Mouse (Mus musculus) embryo, embryonic 9.5 days (tissue): ENCODE measurements around the gene 4930544G11Rik.

Experiments
- DNase-seq: peaks from one replicate; pipeline ENCODE4 v3.0.0-alpha.2; 2017; ENCODE audit errors: extremely low spot score

4930544G11Rik gene

GRCm38 (mm10) chr6:65952309-65952708, at the start of gene 4930544G11Rik:
4930544G11Rik (plus strand) TSS chr6:65952609.
- no peak for DNase-seq

GRCm38 (mm10) chr6:65906657-65907182, 45.7 kb upstream of the 4930544G11Rik start:
- no peak for DNase-seq

DNA sequence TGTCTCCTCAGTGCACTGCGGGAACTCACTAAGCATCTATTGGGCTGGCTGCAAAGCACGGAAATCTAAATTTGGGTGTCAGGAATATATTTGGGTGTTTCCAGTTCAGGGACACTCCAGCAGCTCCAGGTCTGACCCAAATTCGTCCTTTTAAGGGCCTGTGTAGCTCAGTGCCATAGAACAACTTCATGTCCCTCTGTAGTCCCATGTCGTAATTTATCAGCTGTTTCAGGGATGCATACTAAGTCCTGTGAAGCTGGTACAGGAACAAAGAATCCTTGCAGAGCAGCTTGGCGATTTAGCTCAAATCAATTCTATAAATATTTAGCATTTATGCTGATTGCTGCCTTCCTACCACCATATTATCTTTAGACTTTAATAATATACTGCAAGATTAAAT, 37.0 kb upstream of the 4930544G11Rik start:
- no peak for DNase-seq

DNA sequence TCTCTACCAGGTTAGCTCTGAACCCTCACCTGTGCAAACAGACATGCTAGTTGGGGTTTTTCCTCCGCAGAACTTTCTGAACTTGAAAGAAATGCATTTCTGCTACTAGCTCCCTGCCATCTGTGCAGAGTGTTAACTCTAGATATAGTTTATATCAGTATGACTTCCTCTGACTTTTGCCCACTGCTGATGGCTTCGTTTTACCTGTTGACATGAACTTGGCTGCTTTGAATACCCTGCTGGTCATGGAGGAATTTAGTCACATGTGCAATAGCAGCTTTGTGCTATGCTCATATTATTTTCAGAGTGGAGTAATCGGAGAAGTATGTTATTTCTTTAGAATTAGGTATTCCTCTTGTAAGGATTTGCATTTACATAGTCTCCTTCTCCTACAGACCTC, 30.7 kb upstream of the 4930544G11Rik start:
- no peak for DNase-seq

DNA sequence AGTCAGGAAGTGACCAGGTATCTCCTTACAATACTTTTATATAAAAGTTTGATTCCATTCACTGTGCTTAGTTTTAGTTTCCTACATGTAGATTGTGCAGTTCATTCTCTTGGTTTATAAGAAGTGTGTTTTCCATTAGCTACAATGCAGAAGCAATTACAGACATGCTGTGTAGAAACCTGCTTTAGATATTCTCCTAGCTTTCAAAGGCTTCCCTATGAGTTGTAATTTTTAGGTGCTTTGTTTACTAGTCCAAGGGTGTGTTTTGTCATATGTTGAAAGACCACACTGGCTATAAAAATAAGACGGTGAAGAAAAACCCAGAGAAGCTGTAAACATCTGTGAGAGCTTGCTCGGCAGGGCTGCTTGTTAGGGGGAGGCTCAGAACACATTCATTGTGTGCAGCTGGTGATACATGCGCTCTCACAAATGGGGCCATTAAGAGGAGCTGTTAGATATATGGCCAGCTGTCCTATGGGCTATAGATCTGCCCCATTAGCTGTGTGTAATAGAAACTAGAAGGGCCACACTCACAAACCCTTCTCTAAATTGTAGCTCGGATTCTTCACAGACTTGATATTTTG, 28.8 kb upstream of the 4930544G11Rik start:
- DNase-seq = peak; percentile 2

DNA sequence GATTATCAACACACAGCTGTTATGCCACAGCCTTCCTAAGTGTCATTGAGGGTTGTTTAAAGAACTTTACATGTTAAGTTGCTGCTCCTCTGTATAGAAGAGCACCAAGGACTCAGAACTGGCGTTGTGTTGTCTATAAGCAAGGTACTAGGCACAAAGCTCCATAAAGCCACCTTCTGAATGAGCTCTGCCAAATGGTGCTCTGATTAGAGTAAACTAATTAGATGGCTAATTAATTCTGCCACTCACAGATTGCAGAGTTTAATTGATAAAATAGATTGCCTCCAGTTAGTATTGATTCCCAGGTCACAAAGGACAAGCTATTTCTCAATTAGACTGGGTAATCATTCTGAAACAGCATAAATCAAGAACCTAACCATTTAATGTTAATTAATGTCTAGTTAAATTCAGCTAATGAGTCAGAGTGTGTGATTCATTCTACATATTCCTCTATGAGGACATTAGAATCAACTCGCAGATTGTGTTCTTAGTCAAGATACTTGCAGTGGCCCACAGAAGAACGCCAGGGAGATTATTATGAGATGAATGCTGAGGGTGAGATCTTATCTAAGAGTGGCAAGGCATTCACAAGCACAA, 26.6 kb upstream of the 4930544G11Rik start:
- DNase-seq = no peak

DNA sequence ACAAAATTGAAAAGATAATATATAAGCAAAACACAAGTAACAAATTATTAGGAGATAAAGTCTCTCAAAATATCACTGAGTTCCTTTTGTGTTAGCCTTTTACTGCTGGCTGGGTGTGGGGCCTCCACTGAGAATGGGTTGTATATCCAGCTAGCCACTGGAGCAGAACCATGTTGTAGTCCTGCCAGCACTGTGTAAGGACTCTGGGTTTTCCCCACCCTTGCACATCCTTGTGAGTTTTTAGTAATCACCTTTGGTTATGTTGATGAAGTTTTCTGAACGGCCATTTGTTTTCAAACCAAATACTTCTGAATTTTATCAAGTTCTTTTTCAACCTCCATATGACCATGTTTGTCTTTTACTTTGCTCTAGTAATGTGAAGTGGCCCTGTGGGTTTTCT, 21.9 kb upstream of the 4930544G11Rik start:
- DNase-seq = no peak

DNA sequence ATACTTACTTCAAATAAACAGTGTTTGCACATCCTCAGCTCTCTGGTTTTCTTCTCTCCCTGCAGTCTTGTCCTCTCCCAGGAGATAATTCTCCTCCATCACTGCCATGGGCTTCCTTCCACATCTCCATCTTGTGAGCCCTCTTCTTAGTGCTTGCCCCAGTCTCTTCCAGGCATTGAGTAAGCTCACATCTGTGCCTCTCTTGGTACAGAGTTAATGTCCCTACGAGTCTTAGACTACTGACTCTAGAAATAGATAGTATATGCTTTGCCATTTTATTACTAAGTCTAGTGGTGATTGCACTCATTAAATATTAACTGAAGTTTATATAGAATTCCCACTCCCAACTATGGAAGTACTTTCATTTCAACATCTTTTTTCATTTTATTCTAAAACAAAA, 19.6 kb upstream of the 4930544G11Rik start:
- DNase-seq = no peak

DNA sequence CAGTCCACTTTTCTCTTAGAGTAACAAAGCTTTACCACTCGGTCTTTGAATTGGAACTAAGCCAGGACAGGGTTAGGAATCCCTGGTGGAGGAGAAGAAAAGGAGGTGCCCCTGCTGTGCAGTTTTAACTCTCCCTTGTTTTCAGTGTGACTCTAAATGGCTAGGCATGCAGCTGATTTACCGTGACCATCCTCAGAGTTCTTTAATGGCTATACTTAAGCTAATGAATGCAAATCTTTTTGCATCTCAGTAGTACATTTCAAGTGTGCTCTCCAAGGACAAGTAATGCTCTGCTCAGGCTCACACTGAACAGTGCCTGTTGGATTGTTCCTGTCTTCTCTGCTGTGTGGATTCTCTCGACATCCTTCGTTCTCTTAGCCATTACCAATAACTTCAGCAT, 19.2 kb upstream of the 4930544G11Rik start:
- DNase-seq = peak; percentile 6

DNA sequence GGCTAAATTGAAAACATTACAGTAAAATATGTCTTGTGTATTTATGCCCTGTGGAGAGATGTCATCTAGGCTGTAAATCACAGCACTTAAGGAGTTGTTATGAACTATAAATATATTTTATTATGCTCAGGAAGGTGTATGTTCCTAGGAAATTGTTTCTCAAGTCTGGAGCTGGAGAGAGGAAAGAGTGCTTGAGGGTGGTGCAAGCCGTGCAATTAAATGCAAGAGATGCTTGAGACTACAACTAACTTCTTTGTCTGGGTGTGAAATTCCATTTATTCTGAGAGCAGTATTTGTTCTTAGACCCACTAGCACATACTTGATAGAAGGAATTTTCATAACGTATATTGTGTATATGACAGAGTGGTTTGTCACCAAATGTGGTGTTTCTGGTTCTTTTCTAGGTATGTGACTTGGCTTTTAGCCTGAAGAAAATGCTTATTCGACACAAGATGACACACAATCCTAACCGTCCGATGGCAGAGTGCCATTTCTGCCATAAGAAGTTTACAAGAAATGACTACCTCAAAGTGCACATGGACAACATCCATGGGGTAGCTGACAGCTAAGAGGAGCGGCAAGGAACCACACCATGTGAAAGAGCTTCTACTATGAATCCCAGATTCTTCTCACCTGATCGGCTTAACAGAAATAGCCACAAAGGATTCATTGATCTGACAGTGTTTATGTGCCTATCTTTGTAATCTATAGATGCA, 16.7 kb upstream of the 4930544G11Rik start:
- no peak for DNase-seq

DNA sequence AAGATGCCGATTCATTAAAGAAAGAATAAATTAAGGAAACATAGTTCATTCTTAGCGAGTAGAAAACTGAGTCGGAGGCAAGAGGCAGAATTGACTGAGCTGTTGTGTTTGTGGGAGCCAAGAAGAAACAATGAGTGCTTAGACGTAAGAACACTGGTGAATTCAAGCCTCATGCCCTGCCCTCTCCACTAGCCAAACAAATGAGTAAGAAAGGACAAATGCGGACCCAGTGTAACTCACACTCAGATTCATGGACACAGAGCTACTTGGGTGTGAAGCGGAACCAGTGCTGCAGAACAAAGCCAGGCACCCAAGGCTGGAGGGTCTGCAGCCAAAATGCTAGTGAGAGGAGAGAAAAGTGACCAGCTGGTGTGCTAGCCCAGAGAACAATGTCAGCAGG, 1.9 kb upstream of the 4930544G11Rik start:
- no peak for DNase-seq

DNA sequence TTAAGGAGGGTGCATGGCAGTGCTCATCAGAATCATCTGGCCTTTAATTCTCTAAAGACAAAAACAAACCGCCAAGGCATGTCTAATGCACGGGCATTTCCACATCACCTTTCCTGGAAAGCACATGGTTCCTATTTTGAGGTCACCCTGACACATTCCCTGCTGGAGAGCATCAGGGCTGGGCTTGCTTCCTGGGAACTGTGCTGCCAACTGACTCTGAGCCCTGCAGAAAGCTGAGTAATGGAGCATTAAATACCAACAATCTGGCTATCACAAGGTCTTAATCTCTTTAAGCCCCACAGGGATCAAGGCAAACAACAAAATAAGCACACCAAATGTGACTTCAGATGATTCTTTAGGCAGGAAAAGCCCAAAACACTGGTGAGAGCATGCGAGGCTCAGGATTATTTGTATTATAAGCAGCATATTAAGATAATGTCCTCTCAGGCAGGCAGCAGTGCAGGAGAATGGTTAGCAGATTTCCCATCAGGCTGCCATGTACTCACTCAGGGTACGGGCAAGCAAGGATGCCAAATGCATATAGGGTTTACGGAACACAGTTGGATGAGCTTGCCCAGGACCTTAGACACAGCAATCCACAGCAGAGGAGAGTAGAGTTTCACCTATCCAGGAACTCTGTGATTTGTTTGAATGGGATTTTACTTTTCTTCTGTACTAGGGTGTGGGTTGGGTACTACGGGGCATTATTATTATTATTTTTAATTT, 17.1 kb downstream of the 4930544G11Rik start:
- DNase-seq = no peak

DNA sequence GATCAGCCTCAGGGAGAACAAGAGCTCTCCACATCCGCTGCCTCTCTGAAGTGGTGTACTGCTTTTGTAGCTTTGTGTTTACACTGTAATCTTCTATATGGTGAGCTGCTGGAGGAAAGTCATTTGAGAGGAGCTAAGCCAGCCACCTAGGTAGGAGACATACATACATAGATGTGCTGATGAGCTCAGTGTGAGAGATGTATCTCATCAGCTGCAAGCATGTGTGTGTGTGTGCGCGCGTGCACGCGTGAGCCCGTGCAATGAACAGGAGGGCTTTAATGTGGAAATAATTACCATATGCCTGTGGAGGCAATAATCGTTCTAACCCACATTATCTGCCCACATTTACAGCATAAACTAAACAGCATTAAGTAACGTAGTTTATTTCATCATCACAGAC, 18.0 kb downstream of the 4930544G11Rik start:
- no peak for DNase-seq

DNA sequence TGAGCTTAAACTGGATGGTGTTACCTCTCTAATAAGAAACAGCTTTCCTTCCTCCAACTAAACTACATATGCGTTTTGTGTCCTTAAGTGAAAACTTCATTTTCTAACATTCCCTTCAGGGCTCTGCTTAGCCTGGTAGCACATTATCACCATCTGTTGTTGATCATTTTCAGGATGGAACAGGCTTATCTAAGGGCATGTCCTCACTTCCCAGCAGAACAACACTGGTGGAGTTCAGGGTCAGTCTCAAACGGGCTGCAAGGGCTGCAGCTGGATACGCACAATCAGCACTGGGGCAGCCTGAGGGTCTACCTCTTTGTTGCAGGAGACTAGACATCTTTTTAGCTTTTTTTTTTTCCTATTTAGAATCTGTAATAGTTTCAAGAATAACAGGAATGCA, 39.7 kb downstream of the 4930544G11Rik start:
- DNase-seq = no peak

- DNase-seq = no peak
These were observed 45.9 kb downstream of the 4930544G11Rik start for GRCm38 (mm10) chr6:65998343-65998742.
